Mouse (Mus musculus): ENCODE results near the gene Rln3.

The Rln3 gene

DNA sequence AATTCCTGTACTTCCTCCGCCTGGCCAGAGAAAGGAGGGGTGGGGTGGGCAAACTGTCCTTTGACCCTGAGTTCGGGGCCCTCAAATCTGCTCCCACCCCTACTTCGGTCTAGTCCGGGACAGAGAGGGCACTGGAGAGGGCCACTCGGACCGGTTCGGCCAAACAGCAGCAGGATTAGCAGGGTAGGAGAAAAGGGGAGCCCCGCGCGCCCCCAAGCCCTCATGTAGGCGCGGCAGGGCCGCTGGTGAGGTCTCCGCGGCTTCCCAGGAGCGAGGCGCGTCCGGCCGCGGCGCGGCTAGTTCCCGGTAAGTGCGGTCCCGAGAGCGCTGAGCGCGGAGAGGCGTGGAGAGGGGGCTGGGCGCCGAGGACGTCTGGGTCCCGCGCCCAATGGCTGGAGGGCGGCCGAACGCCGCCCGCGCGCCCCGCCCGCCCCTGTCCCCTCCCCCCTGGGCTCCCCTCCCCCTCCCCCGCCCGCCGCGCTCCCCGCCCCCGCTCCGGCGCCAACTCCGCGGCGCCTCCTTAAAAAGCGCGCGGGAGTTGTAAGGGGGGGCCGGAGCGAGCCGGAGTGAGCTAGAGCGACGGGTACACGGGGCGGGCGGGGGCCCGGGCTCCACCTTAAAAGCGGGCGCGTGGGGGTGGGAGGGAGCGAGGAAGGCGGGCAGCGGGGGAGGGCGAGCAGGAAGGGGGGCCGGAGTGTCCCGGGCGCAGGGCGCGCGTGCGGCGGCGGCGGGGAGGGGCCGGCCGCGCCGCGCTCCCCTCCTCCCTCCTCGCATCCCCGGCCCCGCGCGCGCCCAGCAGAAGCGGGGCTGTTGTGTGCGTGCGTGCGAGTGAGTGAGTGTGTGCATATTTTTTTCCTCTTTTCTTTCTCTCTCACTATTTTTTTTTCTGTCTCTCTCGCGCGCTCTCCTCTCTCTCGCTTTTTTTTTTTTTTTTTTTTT, 48.0 kb downstream of the Rln3 start:
- DNase-seq (ENCODE audit: low read depth), result peak; percentile 80

DNA sequence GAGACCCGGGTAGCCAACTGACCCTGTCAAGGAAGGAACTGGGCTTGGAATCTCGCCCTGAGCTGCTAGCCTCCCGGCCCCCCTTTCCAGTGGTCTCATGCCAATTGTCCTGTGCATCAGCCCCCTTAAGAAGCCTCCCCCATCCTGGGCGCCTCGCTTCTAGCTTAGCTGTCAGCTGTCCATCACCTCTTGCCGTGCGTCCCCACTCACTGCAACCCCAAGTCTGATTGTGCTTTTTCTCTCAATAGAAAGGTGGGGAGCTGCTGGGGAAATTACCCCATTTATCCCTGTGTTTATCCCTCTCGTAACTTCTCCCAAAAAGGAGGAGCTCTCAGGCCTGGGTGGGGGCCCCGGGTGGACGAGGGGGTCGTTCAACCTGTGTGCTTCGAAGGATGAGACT, 48.8 kb downstream of the Rln3 start:
- DNase-seq (ENCODE audit: low read depth), result no peak

GRCm38 (mm10) chr8:83994030-83994429, 50.8 kb downstream of the Rln3 start:
- DNase-seq (ENCODE audit: low read depth), result no peak
